Mouse (Mus musculus) hematopoietic multipotent progenitor cell, adult 10-12 weeks (in vitro differentiated cells): ENCODE results near the gene Nme2. TPM values are rescaled to one million over a fixed set of nuclear protein-coding genes. Genes with fewer than 3 reads are reported as not detected.

Experiments
- polyA plus RNA-seq: library from polyadenylated mRNA; stranded (reverse); fragments of >175 nt; gene quantifications from 2 replicates; pipeline ENCODE4 v1.2.3, GENCODE M21; 2012; ENCODE audit warnings: low replicate concordance

Nme2 gene
- polyA plus RNA-seq, result 150 and 157 TPM in 2 replicates

GRCm38 (mm10) chr11:93956159-93956558 is at the start of gene Nme2:
Nme2 (minus strand) TSS chr11:93956259.

GRCm38 (mm10) chr11:93995720-93996305 is 39.8 kb upstream of the Nme2 start, which contains the start of gene Spag9:
Spag9 (plus strand) TSS chr11:93996091.

GRCm38 (mm10) chr11:93968005-93968847 is 12.2 kb upstream of the Nme2 start, which contains the start of the genes Gm20390 and Nme1:
Gm20390 (minus strand) TSS chr11:93968293.
Nme1 (minus strand) TSS chr11:93968521.

Other genes with a start within 250 kb of the Nme2 start
- 14.6 and 20.4 TPM in 2 replicates for gene Utp18, start 70.5 kb downstream of the Nme2 start, polyA plus RNA-seq
- 10.7 and 20.4 TPM in 2 replicates for gene Mbtd1, start 70.4 kb downstream of the Nme2 start, polyA plus RNA-seq
- gene Gm20390, start 12.0 kb upstream of the Nme2 start, polyA plus RNA-seq, result 67.3 and 128 TPM in 2 replicates
- gene Nme1, start 12.3 kb upstream of the Nme2 start, polyA plus RNA-seq, result 1.4 and 4.0 TPM in 2 replicates
- gene Spag9, start 39.8 kb upstream of the Nme2 start, polyA plus RNA-seq, result 19.4 and 43.5 TPM in 2 replicates